Mouse (Mus musculus): ENCODE measurements around the gene Tcfl5.
A peak's percentile ranks its signal among the peaks of the same experiment; 100 is the strongest.

Tcfl5 gene

GRCm38 (mm10) chr2:180598157-180598705 lies 44.3 kb downstream of the Tcfl5 start:
- DNase-seq (ENCODE audit: low read depth) = no peak

GRCm38 (mm10) chr2:180597490-180597889 lies 45.0 kb downstream of the Tcfl5 start, which contains the start of gene Col9a3:
TSS of gene Col9a3 (plus strand) at chr2:180597790.
- DNase-seq (ENCODE audit: low read depth) = no peak

- DNase-seq (ENCODE audit: low read depth) = peak; percentile 87
Measured at GRCm38 (mm10) chr2:180589123-180589831, 53.2 kb downstream of the Tcfl5 start, which contains the start of gene Ogfr. TSS of gene Ogfr (plus strand) at chr2:180589245.

- peak; percentile 71 for DNase-seq (ENCODE audit: low read depth)
Measured at GRCm38 (mm10) chr2:180588736-180589122, 53.8 kb downstream of the Tcfl5 start.

GRCm38 (mm10) chr2:180583154-180583507 lies 59.4 kb downstream of the Tcfl5 start:
- DNase-seq (ENCODE audit: low read depth) = no peak

GRCm38 (mm10) chr2:180582481-180583153 lies 59.9 kb downstream of the Tcfl5 start:
- DNase-seq (ENCODE audit: low read depth) = peak; percentile 97

- no peak for DNase-seq (ENCODE audit: low read depth)
Measured at GRCm38 (mm10) chr2:180581002-180581401, 61.5 kb downstream of the Tcfl5 start, which contains the start of gene Mrgbp. TSS of gene Mrgbp (plus strand) at chr2:180581304.

- DNase-seq (ENCODE audit: low read depth) = peak; percentile 84
Measured at GRCm38 (mm10) chr2:180578686-180579085, 63.8 kb downstream of the Tcfl5 start.

- DNase-seq (ENCODE audit: low read depth) = no peak
Measured at GRCm38 (mm10) chr2:180576482-180576881, 66.0 kb downstream of the Tcfl5 start.
